Mouse (Mus musculus): ENCODE data around the gene Ebp. TPM values are rescaled to one million over a fixed set of nuclear protein-coding genes. Genes with fewer than 3 reads are reported as not detected.

The Ebp gene
- total and polyA plus RNA-seq, 3 experiments = 44.0 to 70.9 (median 64.3) TPM

- TF ChIP-seq MAFK (IDR thresholded peaks at IDR 0.05; ENCODE audit: insufficient replicate concordance, low read length) = no peak
- TF ChIP-seq ELF1 (IDR thresholded peaks at IDR 0.05; ENCODE audit: low read depth, low read length) = no peak
- no peak for TF ChIP-seq CHD1 (IDR thresholded peaks at IDR 0.05; ENCODE audit: low read depth, low read length)
Measured at GRCm38 (mm10) chrX:8203105-8203504, 9.8 kb upstream of the Ebp start.

GRCm38 (mm10) chrX:8192640-8193418, 483 bp downstream of the Ebp start:
- peak overlapping the region; percentile 65 to 78 (median 75) for H3K4me3 ChIP-seq (replicated peaks in 1 of 3; ENCODE audit: low read depth in 2 of 3, low read length in 2 of 3, poor library complexity in 1 of 3)
- peaks cover 4 to 7% of the 10 kb centered on the region in 2 experiments for H3K36me3 ChIP-seq (replicated peaks in 1 of 2; ENCODE audit: control insufficient read depth in 1 of 2, insufficient read depth in 1 of 2, low read length in 1 of 2)
- peak; percentile 79 for DNase-seq (ENCODE audit: extremely low read depth)
- no peaks in the 10 kb centered on the region; the same call in 1 of the 2 replicates for H3K79me2 ChIP-seq (replicated peaks; ENCODE audit: control insufficient read depth, extremely low read depth, insufficient read depth, poor library complexity, severe bottlenecking)
- no peak overlapping the region for H3K27ac ChIP-seq (ENCODE audit: insufficient read depth, low read depth)
- H3K9ac ChIP-seq (ENCODE audit: insufficient read depth, low read depth) = peak overlapping the region; percentile 65
- in situ Hi-C loops (cut with MboI; ENCODE audit: low pct_ligation_motif_present, low pct_unique_long_range_greater_than_20kb, low sequenced_read_pairs) (no loop called here), dilution Hi-C loops (cut with MboI; ENCODE audit: extremely low pct_ligation_motif_present, extremely low pct_unique_long_range_greater_than_20kb, low sequenced_read_pairs) (no loop called here)
- H3K27me3 ChIP-seq (replicated peaks) = no peaks in the 10 kb centered on the region
- H3K9me3 ChIP-seq (replicated peaks; ENCODE audit: low read length) = no peaks in the 10 kb centered on the region
- peak overlapping the region; percentile 81 for H3K4me2 ChIP-seq (ENCODE audit: insufficient read depth, low read depth, poor library complexity, severe bottlenecking)
- peaks cover 0 to 2% of the 10 kb centered on the region in 2 experiments; a peak in 2 of 4 replicates for H3K4me1 ChIP-seq (ENCODE audit: control insufficient read depth in 1 of 2, insufficient read depth in 2 of 2)
- peak; percentile 73 for TF ChIP-seq ZMIZ1 (IDR thresholded peaks at IDR 0.05; ENCODE audit: low read depth, low read length)
- TF ChIP-seq KAT2A (IDR thresholded peaks at IDR 0.05; ENCODE audit: insufficient replicate concordance, low read length) = 0 out of 2 replicates have a peak, but pooled peaks have one; percentile 15
- TF ChIP-seq SIN3A (IDR thresholded peaks at IDR 0.05; ENCODE audit: low read length) = peak; percentile 50
- TF ChIP-seq ETS1 (conservative IDR thresholded peaks at IDR 0.05; ENCODE audit: low read depth, low read length) = no peak
- peak; percentile 79 for TF ChIP-seq POLR2A (IDR thresholded peaks at IDR 0.05; ENCODE audit: low read depth, low read length)
- TF ChIP-seq JUND (conservative IDR thresholded peaks at IDR 0.05; ENCODE audit: low read depth, low read length) = no peak
- no peak for TF ChIP-seq RCOR1 (conservative IDR thresholded peaks at IDR 0.05; ENCODE audit: low read depth, low read length)
- no peak for TF ChIP-seq GABPA (IDR thresholded peaks at IDR 0.05; ENCODE audit: insufficient replicate concordance, low read depth, low read length)
- no peak for TF ChIP-seq ZNF384 (IDR thresholded peaks at IDR 0.05; ENCODE audit: low read depth, low read length)
- TF ChIP-seq IRF4 (IDR thresholded peaks at IDR 0.05; ENCODE audit: low read depth, low read length) = 0 out of 2 replicates have a peak, but pooled peaks have one; percentile 37
- TF ChIP-seq E2F4 (IDR thresholded peaks at IDR 0.05; ENCODE audit: insufficient replicate concordance, low read depth, low read length) = no peak
- no peak for TF ChIP-seq UBTF (IDR thresholded peaks at IDR 0.05; ENCODE audit: low read depth, low read length)
- TF ChIP-seq POLR2AphosphoS2 (IDR thresholded peaks at IDR 0.05; ENCODE audit: low read depth, low read length) = 0 out of 2 replicates have a peak, but pooled peaks have one; percentile 29
- TF ChIP-seq BHLHE40 (IDR thresholded peaks at IDR 0.05; ENCODE audit: low read depth, low read length) = no peak
- TF ChIP-seq EP300 (IDR thresholded peaks at IDR 0.05; ENCODE audit: low read length) = no peak
- TF ChIP-seq JUN (IDR thresholded peaks at IDR 0.05; ENCODE audit: insufficient read depth, low read depth, low read length) = no peak
- TF ChIP-seq USF2 (conservative IDR thresholded peaks at IDR 0.05; ENCODE audit: low read depth, low read length) = no peak
- TF ChIP-seq ELF1 (IDR thresholded peaks at IDR 0.05; ENCODE audit: low read depth, low read length) = peak; percentile 81
- no peak for TF ChIP-seq ZC3H11A (IDR thresholded peaks at IDR 0.05; ENCODE audit: low read depth, low read length)
- no peak for TF ChIP-seq PAX5 (IDR thresholded peaks at IDR 0.05; ENCODE audit: low read length)
- no peak for TF ChIP-seq RAD21 (IDR thresholded peaks at IDR 0.05; ENCODE audit: low read depth, low read length)
- TF ChIP-seq SMC3 (IDR thresholded peaks at IDR 0.05; ENCODE audit: low read depth, low read length) = no peak
- peak; percentile 75 for TF ChIP-seq NRF1 (IDR thresholded peaks at IDR 0.05; ENCODE audit: low read depth, low read length)
- no peak for TF ChIP-seq CTCF (conservative IDR thresholded peaks at IDR 0.05 in 1 of 2, IDR thresholded peaks at IDR 0.05 in 1 of 2; ENCODE audit: low read depth in 2 of 2, low read length in 2 of 2)
- peak; percentile 81 for TF ChIP-seq NELFE (IDR thresholded peaks at IDR 0.05; ENCODE audit: low read depth, low read length)
- TF ChIP-seq MAX (IDR thresholded peaks at IDR 0.05; ENCODE audit: low read length) = 0 out of 2 replicates have a peak, but pooled peaks have one; percentile 18
- no peak; the same call in 1 of the 2 replicates for TF ChIP-seq HCFC1 (IDR thresholded peaks at IDR 0.05; ENCODE audit: low read depth, low read length)
- 0 out of 2 replicates have a peak, but pooled peaks have one; percentile 10 for TF ChIP-seq MYC (IDR thresholded peaks at IDR 0.05; ENCODE audit: low read depth, low read length)
- TF ChIP-seq USF1 (IDR thresholded peaks at IDR 0.05; ENCODE audit: low read depth, low read length) = no peak
- TF ChIP-seq CHD2 (IDR thresholded peaks at IDR 0.05; ENCODE audit: low read length) = peak; percentile 50; the same call in 1 of the 2 replicates

More at GRCm38 (mm10) chrX:8203105-8203504, 9.8 kb upstream of the Ebp start:
- Histone ChIP-seq H3K27ac (ENCODE audit: insufficient read depth, low read depth) (no peak overlapping the region), H3K9me3 (replicated peaks; ENCODE audit: low read length) (no peaks in the 10 kb centered on the region), H3K27me3 (replicated peaks) (peaks cover 50% of the 10 kb centered on the region), H3K9ac (ENCODE audit: insufficient read depth, low read depth) (no peak overlapping the region), H3K4me2 (ENCODE audit: insufficient read depth, low read depth, poor library complexity, severe bottlenecking) (no peak overlapping the region), H3K36me3 (replicated peaks in 1 of 2; ENCODE audit: control insufficient read depth in 1 of 2, insufficient read depth in 1 of 2, low read length in 1 of 2) (no peaks in the 10 kb centered on the region), H3K4me1 (ENCODE audit: control insufficient read depth in 1 of 2, insufficient read depth in 2 of 2) (no peaks in the 10 kb centered on the region), H3K79me2 (replicated peaks; ENCODE audit: control insufficient read depth, extremely low read depth, insufficient read depth, poor library complexity, severe bottlenecking) (no peaks in the 10 kb centered on the region), H3K4me3 (replicated peaks in 1 of 3; ENCODE audit: low read depth in 2 of 3, low read length in 2 of 3, poor library complexity in 1 of 3) (no peak overlapping the region)
- in situ Hi-C loops (cut with MboI; ENCODE audit: low pct_ligation_motif_present, low pct_unique_long_range_greater_than_20kb, low sequenced_read_pairs) = no loop called here
- no peak for DNase-seq (ENCODE audit: extremely low read depth)
- dilution Hi-C loops (cut with MboI; ENCODE audit: extremely low pct_ligation_motif_present, extremely low pct_unique_long_range_greater_than_20kb, low sequenced_read_pairs) = no loop called here
